Mouse (Mus musculus): Measurements from ENCODE around the gene Pdcd4.
A peak's percentile ranks its signal among the peaks of the same experiment; 100 is the strongest.
"Not testable (repeated sequence)": the region's sequence is repeated elsewhere in the genome, so short reads cannot be mapped to it uniquely, and the experiment has no call there.

Pdcd4 gene

GRCm38 (mm10) chr19:53902739-53903487 lies 10.9 kb downstream of the Pdcd4 start:
- DNase-seq, result peak; percentile 96

GRCm38 (mm10) chr19:53903507-53904321 lies 11.7 kb downstream of the Pdcd4 start:
- peak; percentile 70 for DNase-seq

GRCm38 (mm10) chr19:53904833-53905480 lies 12.9 kb downstream of the Pdcd4 start:
- DNase-seq, result no peak

- no peak for DNase-seq
Observed at GRCm38 (mm10) chr19:53906033-53906702, 14.1 kb downstream of the Pdcd4 start.

- DNase-seq, result not testable (repeated sequence)
Observed at GRCm38 (mm10) chr19:53906703-53907070, 14.7 kb downstream of the Pdcd4 start.

GRCm38 (mm10) chr19:53914950-53915349 lies 22.9 kb downstream of the Pdcd4 start:
- DNase-seq, result no peak

- DNase-seq, result no peak
Observed at GRCm38 (mm10) chr19:53919541-53919940, 27.5 kb downstream of the Pdcd4 start.

- DNase-seq, result not testable (repeated sequence)
Observed at GRCm38 (mm10) chr19:53921996-53922395, 30.0 kb downstream of the Pdcd4 start.

GRCm38 (mm10) chr19:53925338-53925751 lies 33.3 kb downstream of the Pdcd4 start:
- peak; percentile 42 for DNase-seq

GRCm38 (mm10) chr19:53926705-53927104 lies 34.7 kb downstream of the Pdcd4 start:
- DNase-seq, result no peak

- DNase-seq, result no peak
Observed at GRCm38 (mm10) chr19:53929218-53929617, 37.2 kb downstream of the Pdcd4 start.

- DNase-seq, result no peak
Observed at GRCm38 (mm10) chr19:53933050-53933449, 41.0 kb downstream of the Pdcd4 start.

- no peak for DNase-seq
Observed at GRCm38 (mm10) chr19:53934046-53934445, 42.0 kb downstream of the Pdcd4 start.

GRCm38 (mm10) chr19:53939467-53939866 lies 47.4 kb downstream of the Pdcd4 start:
- DNase-seq, result no peak

GRCm38 (mm10) chr19:53941139-53941538 lies 49.1 kb downstream of the Pdcd4 start:
- DNase-seq, result no peak

- peak; percentile 46 for DNase-seq
Observed at GRCm38 (mm10) chr19:53942342-53942741, 50.3 kb downstream of the Pdcd4 start.

- peak; percentile 99 for DNase-seq
Observed at GRCm38 (mm10) chr19:53943802-53944785, 52.1 kb downstream of the Pdcd4 start, which contains the start of the genes Shoc2 and Bbip1. Shoc2 (plus strand) TSS chr19:53944306. Bbip1 (minus strand) TSS chr19:53944627.

- no peak for DNase-seq
Observed at GRCm38 (mm10) chr19:53944786-53945169, 52.7 kb downstream of the Pdcd4 start.

GRCm38 (mm10) chr19:53945171-53946042 lies 53.4 kb downstream of the Pdcd4 start:
- DNase-seq, result peak; percentile 71

GRCm38 (mm10) chr19:53957513-53957912 lies 65.5 kb downstream of the Pdcd4 start:
- DNase-seq, result no peak

- DNase-seq, result no peak
Observed at GRCm38 (mm10) chr19:53962511-53962910, 70.5 kb downstream of the Pdcd4 start.

Measured in cerebellum, adult 9-10 months (tissue).